Mouse (Mus musculus): Measurements from ENCODE around the gene Dbil5. TPM values are rescaled to one million over a fixed set of nuclear protein-coding genes. Genes with fewer than 3 reads are reported as not detected.

Dbil5 gene
- total and polyA plus RNA-seq, 3 experiments, result 0.43 to 1.2 TPM; not detected in 1

DNA sequence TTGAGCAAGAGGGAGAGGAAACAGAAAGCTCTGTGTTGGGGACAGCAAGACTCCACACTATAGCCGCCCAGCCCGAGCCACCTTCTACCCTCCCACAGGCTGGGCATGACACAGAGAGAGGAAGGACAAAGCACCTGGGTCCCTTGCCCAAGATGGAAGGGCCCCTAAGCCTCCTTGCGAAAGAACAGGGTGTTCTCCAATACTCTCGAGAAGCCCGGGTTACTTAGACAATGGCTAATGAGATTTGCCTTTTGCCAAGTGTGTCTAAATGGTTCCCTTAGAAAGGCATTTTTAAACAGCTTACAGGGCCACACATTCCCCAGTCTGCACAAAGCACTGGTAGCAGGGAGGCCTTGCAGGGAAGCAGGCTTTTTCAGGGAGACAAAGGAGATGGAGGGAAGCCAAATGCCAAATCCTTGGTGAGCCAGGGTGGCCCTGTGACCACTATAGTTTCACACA is 50.6 kb downstream of the Dbil5 start:
- Histone ChIP-seq H3K36me3 (ENCODE audit: control insufficient read depth, insufficient read depth, low read length) (no peaks in the 10 kb centered on the region), H3K27ac (no peak overlapping the region), H3K79me2 (replicated peaks; ENCODE audit: control insufficient read depth, insufficient read depth, low read length) (no peaks in the 10 kb centered on the region), H3K4me1 (ENCODE audit: control insufficient read depth, insufficient read depth, low read length) (no peaks in the 10 kb centered on the region), H3K9ac (ENCODE audit: low read depth, low read length) (no peak overlapping the region), H3K4me3 (no peak overlapping the region), H3K27me3 (ENCODE audit: control insufficient read depth, insufficient read depth, low read length) (no peaks in the 10 kb centered on the region)
- no peak for DNase-seq
- TF ChIP-seq POLR2A (IDR thresholded peaks at IDR 0.05; ENCODE audit: insufficient read depth, low read depth, low read length) (no peak), EP300 (IDR thresholded peaks at IDR 0.05; ENCODE audit: insufficient read depth, low read depth, low read length) (no peak), CTCF (IDR thresholded peaks at IDR 0.05) (no peak)
- 81% methylated on average over 5 of the region's 5 CpGs for whole genome bisulfite sequencing
- intact Hi-C loops (cut with DNase I), result no loop called here

Other genes with a start within 250 kb of the Dbil5 start
- gene 1700016K19Rik, start 217.7 kb upstream of the Dbil5 start, total RNA-seq (2021), result not detected
- 1.3 TPM in 1 of 2 replicates, not detected in the other for gene 1700016K19Rik, start 217.7 kb upstream of the Dbil5 start, polyA plus RNA-seq (2012; rRNA removed)
- gene Rflnb, start 189.8 kb upstream of the Dbil5 start, total RNA-seq (2021), result 10 to 100 TPM; 30.7 to 36.7 TPM
- gene Rflnb, start 189.8 kb upstream of the Dbil5 start, polyA plus RNA-seq (2012; rRNA removed), result 18.5 and 34.4 TPM in 2 replicates
- 10 to 100 TPM; 24.3 to 25.1 TPM for gene Vps53, start 38.0 kb upstream of the Dbil5 start, total RNA-seq (2021)
- 16.4 and 20.5 TPM in 2 replicates for gene Vps53, start 38.0 kb upstream of the Dbil5 start, polyA plus RNA-seq (2012; rRNA removed)
- 1 to 10 TPM; 2.0 to 3.0 TPM for gene Fam57a, start 37.9 kb upstream of the Dbil5 start, total RNA-seq (2021)
- gene Fam57a, start 37.9 kb upstream of the Dbil5 start, polyA plus RNA-seq (2012; rRNA removed), result 4.2 and 5.4 TPM in 2 replicates
- gene Gemin4, start 56 bp downstream of the Dbil5 start, total RNA-seq (2021), result 1 to 10 TPM; 3.9 to 4.5 TPM
- gene Gemin4, start 56 bp downstream of the Dbil5 start, polyA plus RNA-seq (2012; rRNA removed), result 2.3 and 3.8 TPM in 2 replicates
- gene Mrm3, start 26.1 kb downstream of the Dbil5 start, total RNA-seq (2021), result 10 to 100 TPM; 21.8 to 23.4 TPM
- gene Mrm3, start 26.1 kb downstream of the Dbil5 start, polyA plus RNA-seq (2012; rRNA removed), result 11.9 and 18.7 TPM in 2 replicates
- gene Glod4, start 26.1 kb downstream of the Dbil5 start, total RNA-seq (2021), result 10 to 100 TPM; 34.2 to 41.5 TPM
- 12.0 and 26.7 TPM in 2 replicates for gene Glod4, start 26.1 kb downstream of the Dbil5 start, polyA plus RNA-seq (2012; rRNA removed)
- 10 to 100 TPM; 14.6 to 19.1 TPM for gene Nxn, start 181.5 kb downstream of the Dbil5 start, total RNA-seq (2021)
- 10.0 and 14.0 TPM in 2 replicates for gene Nxn, start 181.5 kb downstream of the Dbil5 start, polyA plus RNA-seq (2012; rRNA removed)
- gene Timm22, start 189.3 kb downstream of the Dbil5 start, total RNA-seq (2021), result 10 to 100 TPM; 35.3 to 40.4 TPM
- gene Timm22, start 189.3 kb downstream of the Dbil5 start, polyA plus RNA-seq (2012; rRNA removed), result 10.4 and 21.0 TPM in 2 replicates